Mouse (Mus musculus) E14TG2a.4 (cell line): ENCODE measurements around the gene Zfp654.

ENCODE experiments used
- CTCF ChIP-seq: conservative IDR thresholded peaks from 2 replicates; pipeline ENCODE4 v1.5.1; 2014; ENCODE audit warnings: low read length
- POU5F1 ChIP-seq: IDR thresholded peaks from 2 replicates; pipeline ENCODE4 v1.6.1; 2014; ENCODE audit warnings: low read length, borderline replicate concordance

DNA sequence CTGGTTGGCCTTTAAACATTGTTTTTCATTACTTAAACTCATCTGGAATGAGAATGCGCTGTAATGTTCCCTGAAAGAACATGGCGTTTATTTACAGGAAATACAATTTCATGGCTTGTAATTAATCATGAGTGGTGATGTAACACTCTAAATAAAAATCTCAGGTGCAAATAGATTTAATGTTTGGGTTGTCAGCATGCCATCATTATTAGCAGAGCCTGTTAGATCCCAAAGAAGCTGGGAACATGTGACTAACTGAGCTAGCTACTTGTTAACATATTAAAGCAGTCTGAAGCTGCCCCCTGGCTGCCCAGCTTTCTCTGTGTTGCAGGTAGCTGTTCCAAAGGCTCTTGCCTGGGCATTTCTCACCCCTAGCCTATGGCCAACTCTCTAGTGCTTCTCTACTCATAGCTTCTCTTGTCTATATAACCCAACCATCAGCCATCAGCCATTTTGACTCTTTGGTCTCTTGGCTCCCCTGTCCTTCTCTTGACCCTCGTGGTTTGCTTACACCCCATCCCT, 27.2 kb upstream of the Zfp654 start:
- TF ChIP-seq POU5F1 = no peak
- TF ChIP-seq CTCF = no peak
